Mouse (Mus musculus) heart, embryonic 11.5 days (tissue): ENCODE results near the gene Keg1. TPM values are rescaled to one million over a fixed set of nuclear protein-coding genes. Genes with fewer than 3 reads are reported as not detected.

ENCODE experiments used
- ATAC-seq: fragments of 200-750 bp; cut with Nextera tagmentation; replicated peaks from 2 replicates; pipeline ENCODE4 v1.8.0; 2017; ENCODE audit warnings: moderate library complexity; ENCODE audit not compliant: insufficient number of reproducible peaks, low FRiP score, low TSS enrichment
- H3K27ac ChIP-seq: fragments of 300-500 bp; sonication (generic); 2 replicates; pipeline ENCODE4 v1.5.1; 2014; ENCODE audit warnings: mild to moderate bottlenecking, low read depth, low read length
- H3K27me3 ChIP-seq: fragments of 300-500 bp; sonication (generic); 2 replicates; pipeline ENCODE4 v1.6.1; 2014; ENCODE audit warnings: mild to moderate bottlenecking, low read length, mixed read lengths; ENCODE audit not compliant: control insufficient read depth, insufficient read depth
- H3K36me3 ChIP-seq: fragments of 300-500 bp; sonication (generic); 2 replicates; pipeline ENCODE4 v1.6.1; 2014; ENCODE audit warnings: mild to moderate bottlenecking, low read length, moderate library complexity, mixed read lengths; ENCODE audit not compliant: control insufficient read depth, insufficient read depth
- H3K4me1 ChIP-seq: fragments of 300-500 bp; sonication (generic); 2 replicates; pipeline ENCODE4 v1.6.1; 2014; ENCODE audit warnings: low read length; ENCODE audit not compliant: control insufficient read depth, insufficient read depth
- H3K4me2 ChIP-seq: fragments of 300-500 bp; sonication (generic); 2 replicates; pipeline ENCODE4 v1.6.1; 2014; ENCODE audit warnings: mild to moderate bottlenecking, moderate library complexity
- H3K4me3 ChIP-seq: fragments of 300-500 bp; sonication (generic); 2 replicates; pipeline ENCODE4 v1.5.1; 2014; ENCODE audit warnings: low read depth, low read length
- H3K9ac ChIP-seq: fragments of 300-500 bp; sonication (generic); 2 replicates; pipeline ENCODE4 v1.6.1; 2014; ENCODE audit warnings: mild to moderate bottlenecking, low read depth, low read length, moderate library complexity
- H3K9me3 ChIP-seq: fragments of 300-500 bp; sonication (generic); replicated peaks from 2 replicates; pipeline ENCODE4 v1.6.1; 2016; ENCODE audit warnings: low read length; ENCODE audit not compliant: control insufficient read depth
- WGBS: fragments of 180-500 bp; shearing (Covaris S2); extraction: QIAGEN DNeasy Blood & Tissue Kit; methylation state at CpG from one replicate; pipeline ENCODE4 v1.1.7; 2014; ENCODE audit not compliant: insufficient replicate concordance; 5-methylcytosine and 5-hydroxymethylcytosine counted together
- polyA plus RNA-seq: library from polyadenylated mRNA; unstranded; fragments of >200 nt; fragmentation: Nextera tagmentation; extraction: Ambion mirVana; gene quantifications from 2 replicates; pipeline ENCODE4 v1.2.1, GENCODE M21; 2014

The Keg1 gene
- polyA plus RNA-seq, 1 experiment from 2014 or later = not detected

DNA sequence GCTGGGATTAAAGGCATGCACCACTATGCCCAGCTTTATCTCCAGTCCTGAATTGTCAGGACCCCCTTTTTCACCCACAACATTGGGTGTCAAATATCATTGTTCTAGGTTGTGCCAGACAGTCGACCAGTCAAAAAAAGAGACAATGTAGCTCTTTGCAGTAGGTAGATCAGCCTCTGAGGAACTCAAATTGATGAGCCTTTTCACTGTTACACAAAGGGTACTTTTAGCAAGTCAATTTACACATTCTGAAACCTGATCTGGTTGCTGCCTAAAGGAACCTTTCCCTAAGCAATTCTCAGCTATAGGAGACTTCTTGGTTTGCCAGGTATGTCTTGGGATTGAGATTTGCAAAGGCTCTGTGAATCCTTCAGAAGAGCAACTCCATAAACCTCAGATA is 35.5 kb downstream of the Keg1 start:
- no peak for ATAC-seq
- H3K27me3 ChIP-seq = no peaks in the 10 kb centered on the region
- H3K9me3 ChIP-seq = no peaks in the 10 kb centered on the region
- H3K4me2 ChIP-seq = no peak overlapping the region
- H3K4me3 ChIP-seq = no peak overlapping the region
- no peaks in the 10 kb centered on the region for H3K36me3 ChIP-seq
- no peak overlapping the region for H3K9ac ChIP-seq
- no peaks in the 10 kb centered on the region for H3K4me1 ChIP-seq
- 49% methylated on average over 1 of the region's 1 CpGs for WGBS
- no peak overlapping the region for H3K27ac ChIP-seq

DNA sequence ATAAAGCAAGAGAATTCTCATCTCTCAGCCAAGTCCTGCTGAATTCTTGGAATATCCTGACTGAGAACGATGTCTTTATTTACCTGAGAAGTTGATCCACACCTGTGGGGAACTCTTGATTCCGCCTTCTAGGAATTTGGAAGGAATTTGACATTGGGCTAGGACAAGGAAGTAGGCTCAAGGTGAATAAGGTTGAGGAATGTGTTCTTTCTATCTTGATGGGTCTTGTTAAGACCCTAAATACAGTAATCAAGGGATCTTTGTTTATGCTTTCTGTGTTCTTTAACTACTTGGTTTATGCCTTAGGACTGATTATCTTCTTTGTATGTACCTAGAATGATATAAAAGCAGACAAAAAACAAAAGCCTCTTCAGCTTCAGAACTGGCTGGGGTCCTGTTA is 36.4 kb downstream of the Keg1 start:
- H3K9ac ChIP-seq = no peak overlapping the region
- H3K27me3 ChIP-seq = no peaks in the 10 kb centered on the region
- ATAC-seq = no peak
- WGBS = 73% methylated on average over 2 of the region's 2 CpGs
- H3K4me3 ChIP-seq = no peak overlapping the region
- H3K4me2 ChIP-seq = no peak overlapping the region
- H3K9me3 ChIP-seq = no peaks in the 10 kb centered on the region
- H3K36me3 ChIP-seq = no peaks in the 10 kb centered on the region
- H3K27ac ChIP-seq = no peak overlapping the region
- H3K4me1 ChIP-seq = no peaks in the 10 kb centered on the region

DNA sequence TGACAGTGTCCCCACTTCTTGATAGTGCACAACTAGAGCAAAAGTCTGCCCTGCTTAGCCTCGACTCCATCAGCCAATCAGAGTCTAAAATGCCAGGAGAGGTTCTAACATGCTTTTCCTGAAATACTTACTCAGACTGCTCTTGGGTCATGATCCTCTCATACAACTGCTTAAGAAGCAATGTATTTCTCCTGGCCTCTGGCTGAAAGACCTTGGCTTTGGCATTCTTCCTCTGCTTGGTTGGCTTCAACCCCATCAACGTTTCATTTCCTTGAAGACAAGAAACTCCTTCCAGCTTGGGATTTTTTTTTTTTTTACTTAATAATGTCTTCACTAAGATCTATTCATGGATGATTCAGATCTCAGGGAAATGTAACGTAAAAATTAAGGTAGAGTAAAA is 60.7 kb downstream of the Keg1 start:
- no peak overlapping the region for H3K4me2 ChIP-seq
- H3K9ac ChIP-seq = no peak overlapping the region
- no peaks in the 10 kb centered on the region for H3K9me3 ChIP-seq
- WGBS = 73% methylated on average over 3 of the region's 3 CpGs
- no peak overlapping the region for H3K4me3 ChIP-seq
- H3K4me1 ChIP-seq = no peaks in the 10 kb centered on the region
- H3K36me3 ChIP-seq = no peaks in the 10 kb centered on the region
- ATAC-seq = no peak
- H3K27ac ChIP-seq = no peak overlapping the region
- no peaks in the 10 kb centered on the region for H3K27me3 ChIP-seq

DNA sequence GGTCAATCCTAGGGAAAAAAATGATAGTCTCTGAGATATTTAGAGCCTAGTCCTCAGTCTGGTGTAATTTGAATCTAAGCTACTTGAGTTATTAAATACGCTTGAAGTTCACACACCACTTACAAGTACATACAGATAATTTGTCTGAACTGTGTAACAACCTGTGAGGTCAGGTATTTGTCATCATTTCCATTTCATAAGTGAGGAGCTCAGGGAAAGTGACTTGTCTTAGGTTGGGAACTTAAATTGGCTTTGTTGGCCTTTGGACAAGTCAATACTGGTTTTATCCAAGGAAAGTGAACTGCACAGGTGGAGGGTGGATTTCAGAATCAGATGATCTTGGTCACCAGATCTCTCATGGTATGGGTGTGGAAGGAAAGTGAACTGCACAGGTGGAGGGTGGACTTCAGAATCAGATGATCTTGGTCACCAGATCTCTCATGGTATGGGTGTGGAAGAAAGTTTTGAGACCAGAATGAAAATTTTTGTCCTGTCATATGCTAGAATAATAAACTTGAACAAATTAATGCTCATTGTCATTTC is 63.4 kb downstream of the Keg1 start:
- WGBS = 87% methylated on average over 1 of the region's 1 CpGs
- H3K27me3 ChIP-seq = no peaks in the 10 kb centered on the region
- H3K27ac ChIP-seq = no peak overlapping the region
- peaks cover 8% of the 10 kb centered on the region for H3K36me3 ChIP-seq
- no peaks in the 10 kb centered on the region for H3K4me1 ChIP-seq
- ATAC-seq = no peak
- H3K4me3 ChIP-seq = no peak overlapping the region
- no peaks in the 10 kb centered on the region for H3K9me3 ChIP-seq
- no peak overlapping the region for H3K9ac ChIP-seq
- H3K4me2 ChIP-seq = no peak overlapping the region

DNA sequence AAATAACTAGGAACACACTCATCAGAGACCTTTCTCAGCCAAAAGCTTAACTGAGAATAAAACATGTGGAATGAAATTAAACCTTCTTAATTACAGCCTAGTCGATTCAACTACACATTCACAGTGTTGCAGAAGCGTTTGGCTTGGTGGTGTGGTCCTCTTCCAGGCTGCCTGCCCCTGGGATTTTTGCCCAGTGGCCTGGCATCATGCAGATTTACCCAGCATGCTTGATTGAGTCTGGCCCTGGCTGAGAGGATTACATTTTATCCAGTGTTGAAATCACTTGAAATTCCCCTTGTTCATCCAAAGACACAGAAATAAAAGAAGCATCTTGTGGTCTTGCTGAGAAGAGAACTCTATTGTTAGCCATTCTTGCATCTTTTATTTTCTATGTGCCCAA is 64.1 kb downstream of the Keg1 start:
- H3K36me3 ChIP-seq = peaks cover 8% of the 10 kb centered on the region
- H3K4me3 ChIP-seq = no peak overlapping the region
- no peaks in the 10 kb centered on the region for H3K4me1 ChIP-seq
- H3K27me3 ChIP-seq = no peaks in the 10 kb centered on the region
- ATAC-seq = no peak
- H3K27ac ChIP-seq = no peak overlapping the region
- 74% methylated on average over 2 of the region's 2 CpGs for WGBS
- no peak overlapping the region for H3K9ac ChIP-seq
- H3K9me3 ChIP-seq = no peaks in the 10 kb centered on the region
- no peak overlapping the region for H3K4me2 ChIP-seq

DNA sequence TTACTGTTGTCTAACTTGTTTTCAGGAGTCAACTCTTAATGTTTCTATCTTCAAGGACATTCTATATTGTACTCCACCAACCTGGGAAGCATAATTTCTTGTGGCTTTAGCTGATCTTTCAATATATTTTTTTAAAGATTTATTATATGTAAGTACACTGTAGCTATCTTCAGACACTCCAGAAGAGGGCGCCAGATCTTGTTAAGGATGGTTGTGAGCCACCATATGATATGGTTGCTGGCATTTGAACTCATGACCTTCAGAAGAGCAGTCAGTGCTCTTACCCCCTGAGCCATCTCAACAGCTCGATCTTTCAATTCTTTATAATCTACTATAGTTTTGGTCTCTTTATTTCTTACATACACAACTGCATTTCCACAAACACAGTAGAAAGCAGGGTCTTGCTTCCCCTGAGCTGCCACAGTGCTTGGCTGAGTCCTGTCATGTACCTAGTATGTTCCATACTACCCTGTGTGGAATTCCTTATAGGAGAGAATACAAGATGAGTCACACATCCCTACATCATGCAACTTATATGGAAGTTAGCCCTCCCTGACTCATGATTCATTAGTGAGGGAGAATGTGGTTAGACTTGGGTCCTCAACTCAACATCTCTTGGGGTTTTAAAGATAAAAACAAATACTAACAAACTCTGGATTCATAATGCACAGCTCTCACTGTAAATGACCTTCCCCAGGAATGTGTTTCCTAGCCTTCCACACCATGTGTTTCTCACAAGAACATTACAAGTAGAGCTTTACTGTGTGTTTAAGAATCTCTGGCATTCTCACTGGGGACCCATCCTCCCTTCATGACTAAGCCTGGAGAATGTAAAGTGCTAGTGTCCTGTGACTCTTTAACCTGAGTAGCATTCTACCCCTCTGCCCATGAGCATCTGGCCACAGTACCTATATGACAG is 66.9 kb downstream of the Keg1 start:
- no peak overlapping the region for H3K9ac ChIP-seq
- no peaks in the 10 kb centered on the region for H3K27me3 ChIP-seq
- no peaks in the 10 kb centered on the region for H3K4me1 ChIP-seq
- H3K9me3 ChIP-seq = no peaks in the 10 kb centered on the region
- ATAC-seq = no peak
- no peak overlapping the region for H3K27ac ChIP-seq
- 49% methylated on average over 2 of the region's 2 CpGs for WGBS
- peaks cover 13% of the 10 kb centered on the region for H3K36me3 ChIP-seq
- H3K4me3 ChIP-seq = no peak overlapping the region
- H3K4me2 ChIP-seq = no peak overlapping the region

DNA sequence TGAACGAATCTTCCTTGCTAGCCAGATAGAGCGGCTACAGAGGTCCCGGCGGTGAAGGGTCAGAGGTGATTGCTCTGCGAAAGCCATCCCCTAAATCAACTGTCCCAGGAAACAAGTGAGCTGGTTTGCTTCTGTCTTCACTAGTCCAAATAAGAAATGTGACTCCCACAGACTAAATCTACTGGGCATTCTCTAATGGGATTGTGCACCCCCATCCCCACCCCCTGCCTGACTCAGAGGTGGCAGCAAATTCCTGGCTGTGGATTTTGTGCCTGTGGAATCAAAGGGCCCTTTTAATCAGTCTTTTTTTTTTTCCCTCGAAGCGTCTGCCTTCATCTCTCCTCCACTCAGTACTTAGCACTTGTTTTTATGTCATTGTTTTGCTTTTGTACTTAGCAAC is 69.7 kb downstream of the Keg1 start, which contains the start of gene Cntf:
Gene Cntf, minus strand, starts transcription at position 325 of the 400 bp plus-strand sequence.
- no peak for ATAC-seq
- 76% methylated on average over 7 of the region's 7 CpGs for WGBS
- no peak within 1 kb of the TSS for H3K27ac ChIP-seq
- no peak within 1 kb of the TSS for H3K9ac ChIP-seq
- H3K27me3 ChIP-seq = no peaks in the 10 kb centered on the region
- peaks cover 24% of the 10 kb centered on the region for H3K36me3 ChIP-seq
- H3K4me3 ChIP-seq = no peak within 1 kb of the TSS
- no peak within 1 kb of the TSS for H3K4me2 ChIP-seq
- no peaks in the 10 kb centered on the region for H3K4me1 ChIP-seq
- H3K9me3 ChIP-seq = no peaks in the 10 kb centered on the region
